Mouse (Mus musculus) liver, adult 2 months (tissue): ENCODE measurements around the gene Slain1.

ENCODE experiments used
- CTCF ChIP-seq: fragments of 200-500 bp; IDR thresholded peaks from 2 replicates; pipeline ENCODE4 v1.5.1; 2011; ENCODE audit warnings: low read depth, low read length, control low read depth
- POLR2A ChIP-seq: fragments of 200-500 bp; IDR thresholded peaks from 2 replicates; pipeline ENCODE4 v1.6.1; 2011; ENCODE audit warnings: low read length, control low read depth; ENCODE audit not compliant: insufficient read depth; ENCODE audit errors: extremely low read depth

- no peak for TF ChIP-seq CTCF
- TF ChIP-seq POLR2A = no peak
Observed at GRCm38 (mm10) chr14:103608063-103608462, 42.0 kb upstream of the Slain1 start.
